Mouse (Mus musculus) forebrain, embryonic 14.5 days (tissue): ENCODE results near the gene Spata4. TPM values are rescaled to one million over a fixed set of nuclear protein-coding genes. Genes with fewer than 3 reads are reported as not detected.

Experiments used
- ATAC-seq: fragments of 200-750 bp; cut with Nextera tagmentation; 2 replicates; pipeline ENCODE4 v1.8.0; 2017; ENCODE audit warnings: mild to moderate bottlenecking, moderate library complexity
- DNase-seq: peaks from one replicate; pipeline ENCODE4 v3.0.0-alpha.2; 2015; ENCODE audit warnings: low spot score
- H3K27ac ChIP-seq: fragments of 300-500 bp; sonication (generic); 2 replicates; pipeline ENCODE4 v1.5.1; 2014; ENCODE audit warnings: low read depth, mild to moderate bottlenecking, control low read depth, low read length, moderate library complexity
- H3K27me3 ChIP-seq: fragments of 300-500 bp; sonication (generic); replicated peaks from 2 replicates; pipeline ENCODE4 v1.6.1; 2014; ENCODE audit warnings: low read length, control low read depth, mixed read lengths; ENCODE audit not compliant: control insufficient read depth, insufficient read depth
- H3K36me3 ChIP-seq: fragments of 300-500 bp; sonication (generic); 2 replicates; pipeline ENCODE4 v1.6.1; 2014; ENCODE audit warnings: low read length, control low read depth; ENCODE audit not compliant: control insufficient read depth, insufficient read depth
- H3K4me1 ChIP-seq: fragments of 300-500 bp; sonication (generic); 2 replicates; pipeline ENCODE4 v1.6.1; 2014; ENCODE audit warnings: antibody characterized with exemption, low read length, control low read depth; ENCODE audit not compliant: control insufficient read depth, insufficient read depth
- H3K4me2 ChIP-seq: fragments of 300-500 bp; sonication (generic); 2 replicates; pipeline ENCODE4 v1.6.1; 2014; ENCODE audit warnings: mild to moderate bottlenecking, control low read depth, low read length
- H3K4me3 ChIP-seq: fragments of 300-500 bp; sonication (generic); 2 replicates; pipeline ENCODE4 v1.5.1; 2014; ENCODE audit warnings: low read depth, low read length, control low read depth
- H3K9ac ChIP-seq: fragments of 300-500 bp; sonication (generic); 2 replicates; pipeline ENCODE4 v1.6.1; 2014; ENCODE audit warnings: mild to moderate bottlenecking, low read length, control low read depth, moderate library complexity
- H3K9me3 ChIP-seq: fragments of 300-500 bp; sonication (generic); replicated peaks from 2 replicates; pipeline ENCODE4 v1.6.1; 2016; ENCODE audit warnings: low read length, control low read depth, mixed read lengths; ENCODE audit not compliant: control insufficient read depth
- WGBS: fragments of 180-500 bp; shearing (Covaris S2); extraction: QIAGEN DNeasy Blood & Tissue Kit; methylation state at CpG from one replicate; pipeline ENCODE4 v1.1.7; 2014; 5-methylcytosine and 5-hydroxymethylcytosine counted together
- polyA plus RNA-seq: library from polyadenylated mRNA; unstranded; fragments of >200 nt; fragmentation: Nextera tagmentation; extraction: Ambion mirVana; gene quantifications from 2 replicates; pipeline ENCODE4 v1.2.1, GENCODE M21; 2014

The Spata4 gene
- polyA plus RNA-seq, 1 experiment from 2014 or later, result 0.22 TPM

DNA sequence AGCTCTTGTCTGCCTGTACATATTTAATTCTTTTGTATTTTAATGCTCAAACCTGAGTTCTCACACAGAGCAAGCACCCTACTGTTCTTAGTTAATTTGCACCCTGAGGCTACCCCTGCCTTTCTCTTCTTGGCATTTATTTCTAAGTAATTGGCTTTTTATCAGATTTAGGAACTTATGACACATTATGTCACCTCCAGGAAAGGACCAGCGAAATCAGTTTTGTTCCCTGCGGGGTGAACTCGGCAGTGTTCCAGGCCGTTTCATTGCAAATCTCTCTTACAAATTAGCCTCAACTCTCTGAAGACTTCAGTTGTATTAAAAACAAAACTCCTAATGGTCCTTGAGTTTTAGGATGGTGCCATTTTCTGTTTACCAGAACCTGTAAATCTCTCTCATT is 38.1 kb downstream of the Spata4 start:
- no peaks in the 10 kb centered on the region for H3K27me3 ChIP-seq
- H3K9ac ChIP-seq, result no peak overlapping the region
- H3K36me3 ChIP-seq, result no peaks in the 10 kb centered on the region
- peak; percentile 10 for DNase-seq
- H3K4me3 ChIP-seq, result no peak overlapping the region
- H3K27ac ChIP-seq, result no peak overlapping the region
- H3K4me1 ChIP-seq, result no peaks in the 10 kb centered on the region
- 37% methylated on average over 4 of the region's 4 CpGs for WGBS
- H3K4me2 ChIP-seq, result no peak overlapping the region
- ATAC-seq, result no peak
- H3K9me3 ChIP-seq, result no peaks in the 10 kb centered on the region

Other genes with a start within 250 kb of the Spata4 start
- 4.0 and 5.2 TPM in 2 replicates for gene Asb5, start 71.2 kb upstream of the Spata4 start, polyA plus RNA-seq
- gene Spcs3, start 70.8 kb upstream of the Spata4 start, polyA plus RNA-seq, result 60.8 and 66.8 TPM in 2 replicates